13 mouse cellular contexts compared by ENCODE assay signal in genomic region chr16:40271859-40272258, GRCm38 (mm10).
DNase-seq lines count a peak whose midpoint lies in the region; ATAC-seq and TF ChIP-seq lines count a peak whose summit lies in the region.
"Had no signal": no experiment of that assay in that cellular context is flagged by ENCODE, and none has a peak within 500 bp of the region (broad histone marks: within the 10 kb centered on the region; RNA-seq: fewer than 3 reads in every experiment).

No protein-coding gene starts in this region.

- no peak overlapping the region for H3K4me2 ChIP-seq in forebrain, embryonic 14.5 days (ENCODE audit: low read length)
- no peak overlapping the region for H3K4me2 ChIP-seq in forebrain, embryonic 15.5 days (replicated peaks)
- H3K4me2 ChIP-seq: heart, embryonic 12.5 days; hindbrain, embryonic 14.5 days; neural tube, embryonic 12.5 days had no signal

- H3K27ac ChIP-seq in forebrain, embryonic 14.5 days (ENCODE audit: low read depth, low read length), result no peak overlapping the region
- no peak overlapping the region for H3K27ac ChIP-seq in forebrain, embryonic 15.5 days (replicated peaks)
- no peak overlapping the region for H3K27ac ChIP-seq in layer of hippocampus, adult 2 months
- H3K27ac ChIP-seq: hindbrain, embryonic 14.5 days; midbrain, embryonic 10.5 days; neural tube, embryonic 12.5 days had no signal

- H3K9me3 ChIP-seq in forebrain, embryonic 14.5 days (replicated peaks; ENCODE audit: control insufficient read depth, low read length), result no peaks in the 10 kb centered on the region
- H3K9me3 ChIP-seq in forebrain, embryonic 15.5 days, result no peaks in the 10 kb centered on the region
- no peaks in the 10 kb centered on the region for H3K9me3 ChIP-seq in E14TG2a.4 (ENCODE audit: low read length)
- H3K9me3 ChIP-seq: heart, embryonic 12.5 days; midbrain, embryonic 10.5 days; neural tube, embryonic 12.5 days had no signal

- no peak overlapping the region for H3K4me3 ChIP-seq in forebrain, embryonic 14.5 days (ENCODE audit: low read depth, low read length)
- H3K4me3 ChIP-seq in forebrain, embryonic 15.5 days, result no peak overlapping the region
- H3K4me3 ChIP-seq in layer of hippocampus, adult 2 months, result no peak overlapping the region
- H3K4me3 ChIP-seq in E14TG2a.4 (replicated peaks; ENCODE audit: low read length), result no peak overlapping the region
- H3K4me3 ChIP-seq: heart, embryonic 12.5 days; midbrain, embryonic 10.5 days; neural tube, embryonic 12.5 days had no signal

- no peaks in the 10 kb centered on the region for H3K4me1 ChIP-seq in forebrain, embryonic 14.5 days (ENCODE audit: control insufficient read depth, insufficient read depth, low read length)
- H3K4me1 ChIP-seq in forebrain, embryonic 15.5 days, result no peaks in the 10 kb centered on the region
- H3K4me1 ChIP-seq in E14TG2a.4 (replicated peaks; ENCODE audit: low read depth, low read length), result no peaks in the 10 kb centered on the region
- H3K4me1 ChIP-seq: heart, embryonic 12.5 days; midbrain, embryonic 10.5 days; neural tube, embryonic 12.5 days had no signal

- no peak for ATAC-seq in forebrain, embryonic 14.5 days
- ATAC-seq in forebrain, embryonic 15.5 days (replicated peaks), result no peak
- 0 out of 2 replicates have a peak, but pooled peaks have one; percentile 50 for ATAC-seq in megakaryocyte progenitor cell, adult 5-6 weeks (replicated peaks; ENCODE audit: poor library complexity)
- no peak for ATAC-seq in CD4-positive, CD25-positive, alpha-beta regulatory T cell, adult 4 months

- TF ChIP-seq CTCF in layer of hippocampus, adult 2 months (conservative IDR thresholded peaks at IDR 0.05), result peak; percentile 77
- peak; percentile 27; the same call in 1 of the 2 replicates for TF ChIP-seq CTCF in E14TG2a.4 (conservative IDR thresholded peaks at IDR 0.05; ENCODE audit: low read length)

- H3K36me3 ChIP-seq in forebrain, embryonic 14.5 days (ENCODE audit: control insufficient read depth, insufficient read depth, low read length), result no peaks in the 10 kb centered on the region
- H3K36me3 ChIP-seq in forebrain, embryonic 15.5 days, result no peaks in the 10 kb centered on the region
- H3K36me3 ChIP-seq in E14TG2a.4 (ENCODE audit: insufficient read depth, low read length), result no peaks in the 10 kb centered on the region
- H3K36me3 ChIP-seq: heart, embryonic 12.5 days; midbrain, embryonic 10.5 days; neural tube, embryonic 12.5 days had no signal

- 89% methylated on average over 3 of the region's 3 CpGs for WGBS in forebrain, embryonic 14.5 days
- WGBS in forebrain, embryonic 15.5 days, result 83% methylated on average over 3 of the region's 3 CpGs

- no peaks in the 10 kb centered on the region for H3K27me3 ChIP-seq in forebrain, embryonic 14.5 days (replicated peaks; ENCODE audit: control insufficient read depth, insufficient read depth, low read length)
- no peaks in the 10 kb centered on the region for H3K27me3 ChIP-seq in forebrain, embryonic 15.5 days
- H3K27me3 ChIP-seq in E14TG2a.4 (ENCODE audit: insufficient read depth, low read length), result no peaks in the 10 kb centered on the region
- H3K27me3 ChIP-seq: heart, embryonic 12.5 days; neural tube, embryonic 12.5 days had no signal

- DNase-seq in forebrain, embryonic 14.5 days (ENCODE audit: low spot score), result peak; percentile 14
- no peak for DNase-seq in layer of hippocampus, adult 2 months (ENCODE audit: low spot score in 2 of 2)
- no peak for DNase-seq in layer of hippocampus, postnatal 10 days (ENCODE audit: low spot score in 2 of 2)
- DNase-seq in thymus, postnatal 25 days, result no peak
- DNase-seq: cerebellum, postnatal 25 days had no signal

- no peak overlapping the region for H3K9ac ChIP-seq in forebrain, embryonic 14.5 days (ENCODE audit: low read length)
- no peak overlapping the region for H3K9ac ChIP-seq in forebrain, embryonic 15.5 days (replicated peaks)
- H3K9ac ChIP-seq: heart, embryonic 12.5 days; hindbrain, embryonic 14.5 days; neural tube, embryonic 12.5 days had no signal
